Mouse (Mus musculus) macrophage (primary cell): Measurements from ENCODE around the gene Slc12a8. TPM values are rescaled to one million over a fixed set of nuclear protein-coding genes. Genes with fewer than 3 reads are reported as not detected.

Experiments used
- polyA plus RNA-seq: library from polyadenylated mRNA; stranded (reverse); fragments of 250-400 nt; gene quantifications from 3 replicates; pipeline ENCODE4 v1.2.4, GENCODE M21; 2018; ENCODE audit warnings: inconsistent platforms

Slc12a8 gene
- polyA plus RNA-seq, 1 experiment from 2014 or later: not detected

Other genes with a start within 250 kb of the Slc12a8 start
- gene Zfp148, start 136.5 kb upstream of the Slc12a8 start, polyA plus RNA-seq: 17.6 to 18.8 TPM (median 17.6 TPM) in 3 replicates
- 0.25 to 0.82 TPM (median 0.57 TPM) in 3 replicates for gene Heg1, start 167.0 kb downstream of the Slc12a8 start, polyA plus RNA-seq